Mouse (Mus musculus) CH12.LX (cell line): Measurements from ENCODE around the gene Hs3st3a1.

Source experiments
- BHLHE40 ChIP-seq: IDR thresholded peaks from 2 replicates; pipeline ENCODE4 v1.6.1; 2011; ENCODE audit warnings: mild to moderate bottlenecking, low read depth, low read length, improper control_type of control experiment
- CTCF ChIP-seq, 2 experiments: IDR thresholded peaks in 1 of 2; conservative IDR thresholded peaks in 1 of 2; 2 replicates each; pipeline ENCODE4 v1.5.1; 2011 to 2012; ENCODE audit warnings: low read depth in 2 of 2, low read length in 2 of 2, improper control_type of control experiment in 1 of 2, inconsistent platforms in 1 of 2, mild to moderate bottlenecking in 1 of 2, moderate library complexity in 1 of 2
- JUN ChIP-seq: IDR thresholded peaks from 2 replicates; pipeline ENCODE4 v1.6.1; 2011; ENCODE audit warnings: low read depth, mild to moderate bottlenecking, low read length, improper control_type of control experiment, moderate library complexity; ENCODE audit not compliant: insufficient read depth
- MAZ ChIP-seq: IDR thresholded peaks from 2 replicates; pipeline ENCODE4 v1.6.1; 2012; ENCODE audit warnings: low read depth, mild to moderate bottlenecking, inconsistent platforms, low read length, improper control_type of control experiment, moderate library complexity
- MEF2A ChIP-seq: IDR thresholded peaks from 2 replicates; pipeline ENCODE4 v1.6.1; 2014; ENCODE audit warnings: low read depth, mild to moderate bottlenecking, inconsistent platforms, low read length, improper control_type of control experiment, borderline replicate concordance
- POLR2A ChIP-seq: IDR thresholded peaks from 2 replicates; pipeline ENCODE4 v1.6.1; 2011; ENCODE audit warnings: low read depth, mild to moderate bottlenecking, improper control_type of control experiment, low read length
- POLR2AphosphoS2 ChIP-seq: IDR thresholded peaks from 2 replicates; pipeline ENCODE4 v1.6.1; 2011; ENCODE audit warnings: low read depth, low read length, improper control_type of control experiment
- TCF12 ChIP-seq: IDR thresholded peaks from 2 replicates; pipeline ENCODE4 v1.6.1; 2014; ENCODE audit warnings: low read depth, mild to moderate bottlenecking, inconsistent platforms, low read length, improper control_type of control experiment
- USF2 ChIP-seq: conservative IDR thresholded peaks from 2 replicates; pipeline ENCODE4 v1.6.1; 2011; ENCODE audit warnings: low read depth, low read length, improper control_type of control experiment
- ZMIZ1 ChIP-seq: IDR thresholded peaks from 2 replicates; pipeline ENCODE4 v1.6.1; 2012; ENCODE audit warnings: low read depth, mild to moderate bottlenecking, inconsistent platforms, low read length, improper control_type of control experiment

DNA sequence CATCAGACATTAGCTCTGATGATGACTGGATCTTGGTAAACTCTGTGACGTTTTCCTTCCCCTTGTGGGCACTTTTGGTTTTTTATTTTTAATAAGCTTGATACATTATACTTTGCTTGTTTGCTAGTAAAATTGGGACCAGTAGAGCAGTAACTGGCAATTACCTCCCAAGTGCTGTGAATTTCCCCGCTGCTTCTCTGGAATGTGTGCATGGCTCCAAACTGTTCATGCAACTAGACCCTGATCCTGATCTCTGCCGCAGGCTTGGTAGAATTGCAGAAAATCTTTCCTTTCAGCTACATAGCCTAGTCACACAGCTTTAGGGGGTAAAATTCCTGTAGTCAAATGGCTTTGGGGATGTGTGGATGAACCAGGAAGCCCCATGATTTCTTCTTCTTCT is 38.5 kb downstream of the Hs3st3a1 start:
- TF ChIP-seq JUN, result no peak
- no peak for TF ChIP-seq CTCF (conservative IDR thresholded peaks at IDR 0.05 in 1 of 2, IDR thresholded peaks at IDR 0.05 in 1 of 2; ENCODE audit: low read depth in 2 of 2, low read length in 2 of 2)
- TF ChIP-seq MEF2A, result no peak
- TF ChIP-seq BHLHE40, result no peak
- TF ChIP-seq POLR2A, result no peak
- TF ChIP-seq POLR2AphosphoS2, result no peak
- TF ChIP-seq USF2, result no peak
- TF ChIP-seq TCF12, result no peak
- no peak for TF ChIP-seq MAZ
- TF ChIP-seq ZMIZ1, result no peak
